Mouse (Mus musculus) embryonic facial prominence, embryonic 14.5 days (tissue): Measurements from ENCODE around the gene Gabpb2. TPM values are rescaled to one million over a fixed set of nuclear protein-coding genes. Genes with fewer than 3 reads are reported as not detected.

Experiments
- ATAC-seq: fragments of 200-750 bp; cut with Nextera tagmentation; 2 replicates; pipeline ENCODE4 v1.8.0; 2017; ENCODE audit warnings: low read depth, moderate number of reproducible peaks, moderate TSS enrichment
- DNase-seq: peaks from one replicate; pipeline ENCODE4 v3.0.0-alpha.2; 2015; ENCODE audit warnings: low spot score
- H3K27ac ChIP-seq: fragments of 300-500 bp; sonication (generic); replicated peaks from 2 replicates; pipeline ENCODE4 v1.5.1; 2014; ENCODE audit warnings: low read depth, mild to moderate bottlenecking, low read length, moderate library complexity
- H3K27me3 ChIP-seq: fragments of 300-500 bp; sonication (generic); replicated peaks from 2 replicates; pipeline ENCODE4 v1.6.1; 2014; ENCODE audit warnings: low read length; ENCODE audit not compliant: control insufficient read depth, insufficient read depth
- H3K36me3 ChIP-seq: fragments of 300-500 bp; sonication (generic); 2 replicates; pipeline ENCODE4 v1.6.1; 2014; ENCODE audit warnings: low read length, mixed read lengths; ENCODE audit not compliant: control insufficient read depth, insufficient read depth
- H3K4me1 ChIP-seq: fragments of 300-500 bp; sonication (generic); 2 replicates; pipeline ENCODE4 v1.6.1; 2014; ENCODE audit warnings: antibody characterized with exemption, low read length; ENCODE audit not compliant: control insufficient read depth, insufficient read depth
- H3K4me2 ChIP-seq: fragments of 300-500 bp; sonication (generic); 2 replicates; pipeline ENCODE4 v1.6.1; 2014; ENCODE audit warnings: low read depth, mild to moderate bottlenecking, low read length, moderate library complexity, mixed read lengths
- H3K4me3 ChIP-seq: fragments of 300-500 bp; sonication (generic); 2 replicates; pipeline ENCODE4 v1.5.1; 2014; ENCODE audit warnings: low read depth, mild to moderate bottlenecking, low read length
- H3K9ac ChIP-seq: fragments of 300-500 bp; sonication (generic); 2 replicates; pipeline ENCODE4 v1.6.1; 2014; ENCODE audit warnings: low read depth, mild to moderate bottlenecking, low read length, moderate library complexity, mixed read lengths
- H3K9me3 ChIP-seq: fragments of 300-500 bp; sonication (generic); 2 replicates; pipeline ENCODE4 v1.6.1; 2016; ENCODE audit warnings: low read length; ENCODE audit not compliant: control insufficient read depth
- WGBS: fragments of 180-500 bp; shearing (Covaris S2); extraction: QIAGEN DNeasy Blood & Tissue Kit; methylation state at CpG from one replicate; pipeline ENCODE4 v1.1.7; 2014; 5-methylcytosine and 5-hydroxymethylcytosine counted together
- polyA plus RNA-seq: library from polyadenylated mRNA; unstranded; fragments of >200 nt; fragmentation: Nextera tagmentation; extraction: Ambion mirVana; gene quantifications from 2 replicates; pipeline ENCODE4 v1.2.1, GENCODE M21; 2014

The Gabpb2 gene
- 7.8 and 8.0 TPM in 2 replicates for polyA plus RNA-seq

DNA sequence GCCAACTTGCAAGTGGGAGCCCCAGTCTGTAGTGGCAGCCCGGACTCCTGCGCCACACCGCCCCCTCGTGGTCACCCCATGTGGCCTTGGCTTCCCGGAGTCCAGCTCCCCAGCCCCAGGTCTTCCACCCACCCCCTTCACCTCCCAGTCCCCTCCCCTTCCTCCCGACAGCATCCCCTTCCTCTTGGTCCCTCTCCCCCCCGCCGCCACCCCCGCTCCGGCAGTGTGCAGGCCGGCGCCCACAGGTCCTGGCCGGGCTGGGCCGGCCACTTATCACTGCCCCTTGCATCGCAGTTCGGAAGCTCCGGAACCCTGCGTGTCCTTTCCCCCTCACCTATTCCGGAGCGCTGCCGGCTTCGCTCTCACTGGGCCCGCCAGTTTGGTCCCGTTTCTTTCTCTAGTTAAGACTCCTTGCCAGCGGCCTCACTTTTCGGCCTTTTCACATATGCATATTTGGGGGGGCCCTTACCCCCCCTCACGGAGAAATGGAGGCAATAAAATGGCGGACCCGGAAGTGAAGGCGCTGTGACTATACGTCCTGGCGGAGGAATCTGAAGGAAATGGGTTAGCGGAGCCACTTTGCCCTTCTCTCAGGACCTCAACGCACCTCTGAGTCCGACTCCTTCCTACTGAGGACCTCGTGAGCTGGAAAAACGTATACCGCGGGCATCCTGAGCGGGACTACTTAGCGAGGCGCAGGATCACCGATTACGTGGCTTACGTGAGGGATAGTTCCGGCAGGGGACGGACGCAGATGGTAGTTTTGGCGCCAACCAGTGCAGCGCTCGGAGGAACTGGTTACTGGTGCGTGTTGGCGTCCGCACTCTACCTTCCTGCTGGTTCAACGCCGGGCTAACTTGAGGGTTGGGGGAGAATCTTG lies at the start of gene Gabpb2:
Gene Gabpb2, minus strand, starts transcription at position 662 of the 880 bp plus-strand sequence.
- Histone ChIP-seq H3K4me1 (peaks cover 4% of the 10 kb centered on the region), H3K9ac (peak within 1 kb of the TSS; percentile 96), H3K9me3 (no peaks in the 10 kb centered on the region), H3K4me2 (peak within 1 kb of the TSS; percentile 70), H3K27ac (peak within 1 kb of the TSS; percentile 100), H3K4me3 (peak within 1 kb of the TSS; percentile 84), H3K27me3 (no peaks in the 10 kb centered on the region), H3K36me3 (peaks cover 56% of the 10 kb centered on the region)
- DNase-seq = peak; percentile 97
- under 1% methylated on average over 55 of the region's 56 CpGs for WGBS
- peak; percentile 93 for ATAC-seq

DNA sequence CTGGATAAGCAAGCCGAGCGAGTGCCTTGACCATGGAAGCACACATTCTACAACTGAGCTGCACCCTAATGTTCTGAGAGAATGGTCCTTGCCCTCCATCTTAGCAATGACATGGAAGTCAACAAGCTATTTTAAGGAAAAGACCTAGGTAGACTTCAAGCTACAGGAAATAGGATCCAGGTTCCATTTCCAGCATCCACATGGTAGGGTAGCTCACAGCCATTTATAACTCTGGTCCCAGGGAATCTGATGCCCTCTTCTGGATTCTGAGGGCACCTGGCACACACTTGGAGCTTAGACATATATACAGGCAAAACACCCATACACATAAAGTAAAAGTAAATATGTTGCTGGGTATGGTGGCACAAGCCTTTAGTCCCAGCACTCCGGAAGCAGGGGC lies 48.3 kb upstream of the Gabpb2 start:
- ATAC-seq (no peak), DNase-seq (no peak)
- H3K9me3 ChIP-seq = no peaks in the 10 kb centered on the region
- no peak overlapping the region for H3K27ac ChIP-seq
- 99% methylated on average over 3 of the region's 3 CpGs for WGBS
- no peaks in the 10 kb centered on the region for H3K27me3 ChIP-seq
- no peaks in the 10 kb centered on the region for H3K4me1 ChIP-seq
- no peak overlapping the region for H3K9ac ChIP-seq
- H3K36me3 ChIP-seq = peaks cover 65% of the 10 kb centered on the region
- no peak overlapping the region for H3K4me2 ChIP-seq
- H3K4me3 ChIP-seq = no peak overlapping the region

DNA sequence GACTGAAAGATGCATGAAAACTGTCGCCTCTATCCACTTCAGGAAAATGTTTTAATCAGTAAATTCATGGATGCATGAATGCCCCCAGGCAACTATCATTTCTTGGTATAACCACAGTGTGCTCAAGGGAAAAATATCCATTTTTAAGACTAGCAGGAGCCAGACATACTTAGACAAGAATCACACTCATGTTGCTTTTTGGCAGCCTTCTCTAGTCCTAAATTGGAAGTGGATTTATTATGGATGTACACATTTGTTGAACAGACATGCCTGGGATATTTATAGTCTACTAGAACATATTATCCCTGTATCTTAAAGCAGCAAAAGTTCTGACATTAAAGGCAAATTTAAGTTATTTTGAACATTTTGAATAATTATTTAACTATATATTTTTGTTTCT lies 47.0 kb upstream of the Gabpb2 start:
- Histone ChIP-seq H3K9me3 (no peaks in the 10 kb centered on the region), H3K4me2 (no peak overlapping the region), H3K27ac (no peak overlapping the region), H3K36me3 (peaks cover 76% of the 10 kb centered on the region), H3K9ac (no peak overlapping the region), H3K27me3 (no peaks in the 10 kb centered on the region), H3K4me3 (no peak overlapping the region), H3K4me1 (no peaks in the 10 kb centered on the region)
- DNase-seq (no peak), ATAC-seq (no peak)
- WGBS = 68% methylated on average over 1 of the region's 1 CpGs

DNA sequence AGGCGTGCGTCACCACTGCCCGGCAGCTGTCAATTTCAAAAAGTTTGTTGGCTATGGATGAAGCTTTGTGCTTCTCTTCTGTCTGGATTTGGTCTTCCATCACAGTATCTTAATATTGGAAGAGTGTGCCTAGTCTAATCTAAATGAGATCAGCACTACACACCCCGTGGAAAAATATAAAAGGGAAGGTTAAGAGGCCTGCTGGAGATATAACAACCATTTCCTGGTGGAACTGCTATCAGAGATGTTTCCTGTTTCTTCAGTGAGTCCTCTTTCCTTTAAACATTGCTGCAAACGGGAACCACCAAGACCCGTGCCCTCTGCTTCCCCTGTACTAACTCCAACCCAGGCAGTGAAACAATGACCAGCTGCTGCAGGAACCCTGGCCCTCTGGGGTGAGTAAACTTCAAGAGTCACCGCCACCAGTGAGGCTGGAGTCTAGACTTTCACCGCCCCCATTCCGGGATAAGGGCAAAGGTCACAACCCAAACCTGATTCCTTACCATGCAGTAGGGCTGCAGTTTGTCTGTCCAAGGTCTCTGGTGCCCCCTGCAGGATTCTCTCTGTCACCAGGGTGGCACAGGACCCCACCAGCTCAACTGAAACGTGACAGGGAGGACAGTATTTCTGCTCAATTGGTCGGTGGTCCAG lies 45.5 kb upstream of the Gabpb2 start:
- ATAC-seq (no peak), DNase-seq (peak; percentile 57)
- Histone ChIP-seq H3K9me3 (no peaks in the 10 kb centered on the region), H3K27ac (no peak overlapping the region), H3K36me3 (peaks cover 90% of the 10 kb centered on the region), H3K9ac (no peak overlapping the region), H3K4me2 (no peak overlapping the region), H3K27me3 (no peaks in the 10 kb centered on the region), H3K4me3 (no peak overlapping the region), H3K4me1 (no peaks in the 10 kb centered on the region)
- WGBS = 43% methylated on average over 11 of the region's 11 CpGs

DNA sequence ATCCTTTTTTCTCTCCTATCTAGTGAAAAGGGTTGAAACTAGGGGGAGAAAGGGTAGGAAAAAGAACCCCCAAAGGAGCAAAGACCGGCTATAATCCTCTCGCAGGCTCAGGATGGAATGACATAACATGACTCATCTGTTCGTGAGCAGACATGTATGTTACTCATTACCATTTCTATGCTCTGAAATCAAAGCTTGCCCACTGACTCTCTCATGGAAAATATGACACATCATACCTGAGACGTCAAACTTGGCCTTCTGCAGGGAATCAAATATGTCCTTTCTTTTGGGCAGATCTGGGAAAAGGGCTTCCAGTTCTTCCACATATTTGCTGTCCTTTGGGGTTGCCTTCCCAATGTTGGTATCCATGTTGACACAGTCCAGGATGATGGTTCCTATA lies 44.3 kb upstream of the Gabpb2 start:
- WGBS = 79% methylated on average over 4 of the region's 4 CpGs
- DNase-seq = no peak

DNA sequence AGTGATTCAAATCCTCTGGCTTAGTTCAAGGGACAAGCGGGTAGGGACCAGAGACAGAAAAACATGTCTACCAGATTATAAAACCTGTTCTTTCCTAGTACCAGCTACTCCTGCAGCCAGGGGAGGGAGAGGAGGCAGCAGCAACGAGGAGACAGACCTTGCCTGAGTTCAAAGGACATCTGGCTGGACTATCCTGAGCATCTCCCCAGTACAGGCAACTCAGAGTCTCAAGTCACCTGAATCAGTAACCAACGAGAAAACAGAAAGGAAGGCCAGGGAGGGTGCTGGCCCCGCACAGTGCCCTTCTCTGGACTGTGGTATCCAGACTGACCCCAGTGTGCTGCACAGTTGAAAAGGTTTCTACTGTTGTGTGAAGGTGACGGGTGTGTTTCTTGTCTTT lies 39.2 kb upstream of the Gabpb2 start:
- Histone ChIP-seq H3K4me3 (no peak overlapping the region), H3K9ac (no peak overlapping the region), H3K4me2 (no peak overlapping the region), H3K4me1 (no peaks in the 10 kb centered on the region), H3K27me3 (no peaks in the 10 kb centered on the region), H3K27ac (no peak overlapping the region), H3K36me3 (peaks cover 84% of the 10 kb centered on the region), H3K9me3 (no peaks in the 10 kb centered on the region)
- ATAC-seq = no peak
- 88% methylated on average over 5 of the region's 5 CpGs for WGBS
- no peak for DNase-seq

More for the DNA sequence above, 44.3 kb upstream of the Gabpb2 start:
- Histone ChIP-seq H3K9ac (no peak overlapping the region), H3K27me3 (no peaks in the 10 kb centered on the region), H3K9me3 (no peaks in the 10 kb centered on the region), H3K4me2 (no peak overlapping the region), H3K27ac (no peak overlapping the region), H3K4me3 (no peak overlapping the region), H3K36me3 (peaks cover 91% of the 10 kb centered on the region), H3K4me1 (no peaks in the 10 kb centered on the region)
- ATAC-seq = no peak

DNA sequence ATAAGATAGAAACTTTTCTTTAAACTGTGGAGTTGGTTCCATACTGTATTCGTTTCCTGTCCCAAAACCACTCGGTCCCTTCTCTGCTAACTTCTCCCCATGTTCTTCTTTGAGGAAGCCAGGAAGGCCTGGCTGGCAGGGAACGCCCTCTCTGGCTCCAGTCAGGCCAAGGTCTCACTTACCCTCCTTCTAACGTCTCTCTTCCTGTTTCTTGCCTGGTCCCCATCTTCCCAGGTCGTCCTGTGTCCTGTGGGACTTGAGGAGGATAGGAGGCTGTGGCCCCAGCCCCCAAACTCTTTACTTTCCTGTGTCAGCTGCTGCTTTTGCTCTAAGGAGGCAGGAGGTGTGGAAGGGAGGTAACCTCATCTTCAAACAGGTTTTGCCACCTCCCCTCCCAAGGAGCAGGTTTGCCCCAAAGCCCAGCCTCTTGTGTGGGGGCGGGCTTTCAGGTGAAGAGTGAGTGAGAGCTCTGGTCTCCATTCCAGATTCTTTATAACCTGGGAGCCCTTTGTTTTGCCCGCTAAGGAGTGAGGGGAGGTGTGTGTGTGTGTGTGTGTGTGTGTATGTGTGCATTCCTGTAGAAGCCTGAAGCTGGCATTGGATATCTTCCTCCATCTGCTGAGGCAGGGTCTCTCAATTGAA lies 33.2 kb upstream of the Gabpb2 start, which contains the start of gene Bnipl:
Gene Bnipl, minus strand, starts transcription at position 411 of the 642 bp plus-strand sequence.
- no peaks in the 10 kb centered on the region for H3K9me3 ChIP-seq
- peak within 1 kb of the TSS; percentile 28; the same call in 1 of the 2 replicates for H3K4me2 ChIP-seq
- no peaks in the 10 kb centered on the region for H3K4me1 ChIP-seq
- peak; percentile 77 for DNase-seq
- WGBS = 45% methylated on average over 7 of the region's 7 CpGs
- ATAC-seq = peak; percentile 73; the same call in 1 of the 2 replicates
- H3K9ac ChIP-seq = no peak within 1 kb of the TSS
- peaks cover 35% of the 10 kb centered on the region for H3K36me3 ChIP-seq
- 0 out of 2 replicates have a peak within 1 kb of the TSS, but pooled peaks have one; percentile 3 for H3K4me3 ChIP-seq
- no peaks in the 10 kb centered on the region for H3K27me3 ChIP-seq
- peak within 1 kb of the TSS; percentile 33 for H3K27ac ChIP-seq

DNA sequence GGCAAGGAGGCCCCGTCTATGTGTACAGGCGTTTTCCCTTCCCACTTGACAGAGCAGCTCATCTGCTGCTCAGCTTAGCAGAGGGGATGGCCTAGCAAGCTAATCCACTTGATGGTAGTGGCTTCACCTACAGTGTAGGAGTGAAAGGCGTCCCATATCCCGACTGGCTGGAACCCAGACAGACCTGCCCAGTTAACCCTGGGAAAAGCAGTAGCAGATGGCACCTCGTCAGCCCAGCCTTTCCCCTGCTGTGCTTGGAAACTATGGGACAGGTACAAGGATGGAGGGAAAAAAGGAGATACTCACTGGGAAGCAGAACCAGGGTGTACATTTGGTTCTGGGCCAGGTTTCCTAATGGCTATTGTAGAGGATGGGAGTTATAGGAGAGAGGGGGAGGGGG lies 32.6 kb upstream of the Gabpb2 start:
- H3K27ac ChIP-seq = peak overlapping the region; percentile 33

More for the DNA sequence above, 32.6 kb upstream of the Gabpb2 start:
- Histone ChIP-seq H3K9me3 (no peaks in the 10 kb centered on the region), H3K4me1 (no peaks in the 10 kb centered on the region), H3K9ac (no peak overlapping the region), H3K36me3 (peaks cover 33% of the 10 kb centered on the region), H3K4me2 (peak overlapping the region; percentile 28; the same call in 1 of the 2 replicates), H3K27me3 (no peaks in the 10 kb centered on the region), H3K4me3 (0 out of 2 replicates have a peak overlapping the region, but pooled peaks have one; percentile 3)
- WGBS = 64% methylated on average over 5 of the region's 5 CpGs
- DNase-seq (no peak), ATAC-seq (no peak)
